Mouse (Mus musculus): ENCODE measurements around the gene Hcst. TPM values are rescaled to one million over a fixed set of nuclear protein-coding genes. Genes with fewer than 3 reads are reported as not detected.

The Hcst gene
- polyA plus RNA-seq, 1 experiment from 2014 or later, result 4.6 TPM

DNA sequence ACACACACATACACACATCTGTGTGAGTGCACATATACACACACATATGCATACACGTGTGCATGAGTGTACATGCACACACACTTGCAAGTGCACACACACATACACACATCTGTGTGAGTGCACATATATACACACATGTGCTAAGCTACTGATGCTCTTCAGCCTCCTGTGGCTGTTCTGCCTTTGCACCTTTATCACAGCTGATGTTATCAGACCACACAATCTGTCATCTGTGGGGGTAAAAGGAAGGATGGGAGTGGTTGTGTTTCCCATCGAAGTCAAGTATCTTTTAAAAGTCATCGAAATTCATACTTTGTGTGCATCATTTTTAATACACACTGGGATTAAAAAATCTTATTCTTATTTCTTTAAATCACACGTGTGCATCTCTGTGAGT, 17.3 kb downstream of the Hcst start:
- no peak overlapping the region for H3K9ac ChIP-seq (ENCODE audit: low read length)
- H3K36me3 ChIP-seq (ENCODE audit: control insufficient read depth, insufficient read depth), result no peaks in the 10 kb centered on the region
- H3K4me2 ChIP-seq (ENCODE audit: low read depth, low read length), result no peak overlapping the region
- H3K9me3 ChIP-seq (replicated peaks; ENCODE audit: control insufficient read depth, low read length), result no peaks in the 10 kb centered on the region
- ATAC-seq (replicated peaks; ENCODE audit: extremely low read depth, insufficient read depth, low FRiP score), result no peak
- no peaks in the 10 kb centered on the region for H3K4me1 ChIP-seq (ENCODE audit: control insufficient read depth, insufficient read depth, low read length)
- WGBS, result 61% methylated on average over 4 of the region's 4 CpGs
- no peaks in the 10 kb centered on the region for H3K27me3 ChIP-seq (ENCODE audit: control insufficient read depth, insufficient read depth, low read length)
- no peak overlapping the region for H3K27ac ChIP-seq (ENCODE audit: low read length)
- no peak overlapping the region for H3K4me3 ChIP-seq (ENCODE audit: low read length)

DNA sequence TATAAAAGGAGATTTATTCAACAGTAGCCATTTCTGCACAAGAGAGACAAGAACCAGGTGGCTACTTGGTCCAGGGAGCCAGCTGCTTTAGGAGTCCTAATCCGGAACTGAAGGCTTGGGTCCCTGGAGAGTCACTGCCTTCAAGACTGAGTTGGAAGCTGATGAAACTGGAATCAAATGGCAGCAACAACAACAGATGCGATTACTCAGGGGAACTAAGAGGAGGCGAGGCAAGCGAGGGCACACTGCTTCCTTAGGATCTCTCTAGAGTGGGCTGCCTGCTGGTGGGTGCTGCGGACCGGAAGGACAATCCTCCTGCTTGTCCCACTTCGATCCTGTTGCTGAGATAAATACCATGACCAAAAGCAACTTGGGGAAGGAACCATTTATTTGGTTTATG, 20.0 kb downstream of the Hcst start:
- Histone ChIP-seq H3K27ac (ENCODE audit: low read length) (no peak overlapping the region), H3K9me3 (replicated peaks; ENCODE audit: control insufficient read depth, low read length) (no peaks in the 10 kb centered on the region), H3K9ac (ENCODE audit: low read length) (no peak overlapping the region), H3K4me2 (ENCODE audit: low read depth, low read length) (no peak overlapping the region), H3K4me3 (ENCODE audit: low read length) (no peak overlapping the region), H3K4me1 (ENCODE audit: control insufficient read depth, insufficient read depth, low read length) (no peaks in the 10 kb centered on the region), H3K27me3 (ENCODE audit: control insufficient read depth, insufficient read depth, low read length) (no peaks in the 10 kb centered on the region), H3K36me3 (ENCODE audit: control insufficient read depth, insufficient read depth) (no peaks in the 10 kb centered on the region)
- 53% methylated on average over 7 of the region's 7 CpGs for WGBS
- no peak for ATAC-seq (replicated peaks; ENCODE audit: extremely low read depth, insufficient read depth, low FRiP score)

DNA sequence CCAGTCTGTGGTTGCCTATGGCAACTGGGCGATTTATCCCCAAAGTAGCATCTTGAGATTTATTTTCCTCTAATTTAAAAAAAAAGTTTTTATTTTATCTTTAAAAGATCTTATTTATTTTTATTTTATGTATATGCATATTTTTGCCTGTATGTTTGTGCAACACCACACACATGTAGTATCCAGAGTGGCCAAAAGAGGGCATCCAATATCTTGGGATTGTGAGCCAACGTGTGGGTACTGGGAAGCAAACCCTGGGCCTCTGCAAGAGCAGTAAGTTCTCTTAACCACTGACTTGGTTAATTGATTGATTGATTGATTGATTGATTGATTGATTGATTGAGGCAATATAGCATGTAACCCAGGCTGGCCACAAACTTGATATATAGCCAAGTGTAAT, 24.8 kb downstream of the Hcst start:
- Histone ChIP-seq H3K4me2 (ENCODE audit: low read depth, low read length) (peak overlapping the region; percentile 36; the same call in 1 of the 2 replicates), H3K36me3 (ENCODE audit: control insufficient read depth, insufficient read depth) (no peaks in the 10 kb centered on the region)
- WGBS, result 38% methylated on average over 2 of the region's 2 CpGs

DNA sequence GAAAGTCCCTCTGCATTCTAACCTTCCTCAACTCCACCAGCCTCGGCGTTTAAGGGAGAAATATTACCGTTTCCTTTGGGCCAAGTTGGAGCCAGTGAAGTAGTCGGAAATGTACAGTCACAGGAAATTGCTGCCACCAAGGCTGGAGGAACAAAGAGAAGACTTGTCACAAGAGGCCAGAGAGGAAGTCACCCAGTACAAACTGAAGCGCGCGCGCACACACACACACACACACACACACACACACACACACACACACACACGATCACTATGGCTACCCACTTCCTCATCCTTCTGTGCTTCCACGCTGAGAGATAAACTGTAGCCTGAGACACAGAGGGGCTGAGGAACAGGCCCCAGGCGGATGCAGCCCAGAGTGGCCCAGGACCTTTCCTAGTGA, 25.3 kb downstream of the Hcst start:
- Histone ChIP-seq H3K27me3 (ENCODE audit: control insufficient read depth, insufficient read depth, low read length) (no peaks in the 10 kb centered on the region), H3K9ac (ENCODE audit: low read length) (no peak overlapping the region), H3K9me3 (replicated peaks; ENCODE audit: control insufficient read depth, low read length) (no peaks in the 10 kb centered on the region), H3K36me3 (ENCODE audit: control insufficient read depth, insufficient read depth) (no peaks in the 10 kb centered on the region), H3K4me3 (ENCODE audit: low read length) (no peak overlapping the region), H3K27ac (ENCODE audit: low read length) (peak overlapping the region; percentile 69), H3K4me1 (ENCODE audit: control insufficient read depth, insufficient read depth, low read length) (no peaks in the 10 kb centered on the region), H3K4me2 (ENCODE audit: low read depth, low read length) (peak overlapping the region; percentile 36; the same call in 1 of the 2 replicates)
- peak; percentile 83 for ATAC-seq (replicated peaks; ENCODE audit: extremely low read depth, insufficient read depth, low FRiP score)
- WGBS, result 57% methylated on average over 11 of the region's 11 CpGs

More for the DNA sequence above, 24.8 kb downstream of the Hcst start:
- Histone ChIP-seq H3K4me3 (ENCODE audit: low read length) (no peak overlapping the region), H3K4me1 (ENCODE audit: control insufficient read depth, insufficient read depth, low read length) (no peaks in the 10 kb centered on the region), H3K9me3 (replicated peaks; ENCODE audit: control insufficient read depth, low read length) (no peaks in the 10 kb centered on the region), H3K27me3 (ENCODE audit: control insufficient read depth, insufficient read depth, low read length) (no peaks in the 10 kb centered on the region), H3K9ac (ENCODE audit: low read length) (no peak overlapping the region), H3K27ac (ENCODE audit: low read length) (peak overlapping the region; percentile 61; the same call in 1 of the 2 replicates)
- no peak for ATAC-seq (replicated peaks; ENCODE audit: extremely low read depth, insufficient read depth, low FRiP score)

DNA sequence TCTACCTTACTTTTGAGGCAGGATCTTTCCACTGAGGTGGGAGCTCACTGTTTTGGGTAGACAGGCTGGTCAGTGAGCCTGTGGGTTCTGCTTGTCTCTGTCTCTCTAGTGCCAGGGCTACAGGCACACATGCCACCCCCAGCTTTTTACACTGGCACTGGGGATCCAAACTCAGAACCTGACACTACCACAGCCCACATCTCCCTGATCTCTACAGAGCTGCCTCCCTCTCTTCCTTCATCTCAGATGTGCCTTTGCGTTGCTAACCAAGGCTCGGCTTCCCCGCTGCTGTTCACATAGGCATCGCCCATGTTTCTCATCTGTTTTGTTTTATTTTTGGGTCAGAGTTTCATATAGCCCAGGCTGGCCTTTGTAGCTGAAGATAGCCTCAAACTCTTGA, 26.0 kb downstream of the Hcst start:
- no peaks in the 10 kb centered on the region for H3K9me3 ChIP-seq (replicated peaks; ENCODE audit: control insufficient read depth, low read length)
- 76% methylated on average over 4 of the region's 4 CpGs for WGBS
- H3K9ac ChIP-seq (ENCODE audit: low read length), result peak overlapping the region; percentile 41; the same call in 1 of the 2 replicates
- ATAC-seq (replicated peaks; ENCODE audit: extremely low read depth, insufficient read depth, low FRiP score), result no peak
- H3K27me3 ChIP-seq (ENCODE audit: control insufficient read depth, insufficient read depth, low read length), result no peaks in the 10 kb centered on the region
- peak overlapping the region; percentile 69 for H3K27ac ChIP-seq (ENCODE audit: low read length)
- H3K36me3 ChIP-seq (ENCODE audit: control insufficient read depth, insufficient read depth), result no peaks in the 10 kb centered on the region
- no peaks in the 10 kb centered on the region for H3K4me1 ChIP-seq (ENCODE audit: control insufficient read depth, insufficient read depth, low read length)
- peak overlapping the region; percentile 15; the same call in 1 of the 2 replicates for H3K4me2 ChIP-seq (ENCODE audit: low read depth, low read length)
- no peak overlapping the region for H3K4me3 ChIP-seq (ENCODE audit: low read length)

DNA sequence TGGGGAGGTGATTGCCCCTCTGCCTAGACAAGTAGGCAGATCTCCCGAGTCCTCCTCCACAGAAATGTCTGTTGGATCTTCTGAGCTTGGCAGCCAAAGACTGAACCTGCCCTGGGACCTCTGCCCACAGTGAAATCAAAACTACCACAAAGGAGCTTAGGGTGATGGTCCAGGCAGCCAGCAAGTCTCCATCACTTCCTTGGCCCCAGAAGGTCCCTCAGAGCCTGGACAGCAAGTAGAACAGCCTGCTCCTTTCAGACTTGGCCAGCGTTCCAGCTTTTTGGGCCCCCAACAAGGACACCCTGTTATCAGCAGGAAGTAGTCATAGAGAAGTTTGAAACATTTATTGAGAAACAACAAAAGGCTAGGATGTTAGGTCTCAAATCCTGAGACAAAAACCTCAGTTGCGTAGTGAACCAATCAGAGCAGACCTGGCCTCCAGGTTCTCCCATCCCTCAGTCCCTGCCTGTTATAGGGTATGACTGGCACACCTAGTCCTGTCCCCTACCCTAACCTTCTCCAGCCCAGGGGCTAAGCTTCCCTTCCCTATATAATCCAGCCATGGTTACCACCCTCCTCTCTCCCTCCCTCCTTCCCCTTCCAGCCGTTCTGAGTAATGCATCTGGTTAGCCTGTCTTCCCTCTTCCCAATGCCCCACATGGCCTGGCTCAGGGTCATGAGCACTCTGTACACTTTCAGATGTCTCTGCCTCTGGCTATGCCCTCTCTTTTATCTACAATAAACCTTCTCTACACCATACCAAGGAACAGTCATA, 26.7 kb downstream of the Hcst start:
- Histone ChIP-seq H3K4me1 (ENCODE audit: control insufficient read depth, insufficient read depth, low read length) (no peaks in the 10 kb centered on the region), H3K4me3 (ENCODE audit: low read length) (no peak overlapping the region), H3K27ac (ENCODE audit: low read length) (no peak overlapping the region), H3K9ac (ENCODE audit: low read length) (no peak overlapping the region), H3K27me3 (ENCODE audit: control insufficient read depth, insufficient read depth, low read length) (no peaks in the 10 kb centered on the region), H3K9me3 (replicated peaks; ENCODE audit: control insufficient read depth, low read length) (no peaks in the 10 kb centered on the region), H3K36me3 (ENCODE audit: control insufficient read depth, insufficient read depth) (no peaks in the 10 kb centered on the region), H3K4me2 (ENCODE audit: low read depth, low read length) (no peak overlapping the region)
- 65% methylated on average over 4 of the region's 4 CpGs for WGBS
- ATAC-seq (replicated peaks; ENCODE audit: extremely low read depth, insufficient read depth, low FRiP score), result no peak

DNA sequence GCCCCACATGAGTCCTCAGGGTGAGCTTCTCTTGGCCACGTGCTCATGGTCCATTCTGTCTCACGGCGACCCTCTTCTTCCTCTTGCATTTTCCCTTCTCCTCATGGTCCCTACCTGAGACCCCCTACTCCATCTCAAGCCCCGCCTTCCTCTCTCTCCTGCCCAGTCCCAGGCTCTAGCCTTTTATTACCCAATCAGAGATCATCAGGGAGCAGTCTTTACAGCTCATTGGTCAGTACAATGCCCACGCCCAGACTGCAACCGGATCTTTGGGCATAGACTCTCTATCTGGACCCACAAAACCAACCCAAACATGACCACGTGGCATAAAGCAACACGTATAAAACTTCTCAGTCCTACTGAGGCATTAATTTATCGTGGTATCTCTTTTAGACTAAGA, 35.5 kb downstream of the Hcst start:
- H3K4me2 ChIP-seq (ENCODE audit: low read depth, low read length), result no peak overlapping the region
- 77% methylated on average over 9 of the region's 9 CpGs for WGBS
- no peaks in the 10 kb centered on the region for H3K27me3 ChIP-seq (ENCODE audit: control insufficient read depth, insufficient read depth, low read length)
- no peak overlapping the region for H3K9ac ChIP-seq (ENCODE audit: low read length)
- H3K27ac ChIP-seq (ENCODE audit: low read length), result no peak overlapping the region
- H3K4me1 ChIP-seq (ENCODE audit: control insufficient read depth, insufficient read depth, low read length), result no peaks in the 10 kb centered on the region
- H3K4me3 ChIP-seq (ENCODE audit: low read length), result no peak overlapping the region
- H3K9me3 ChIP-seq (replicated peaks; ENCODE audit: control insufficient read depth, low read length), result no peaks in the 10 kb centered on the region
- H3K36me3 ChIP-seq (ENCODE audit: control insufficient read depth, insufficient read depth), result no peaks in the 10 kb centered on the region
- ATAC-seq (replicated peaks; ENCODE audit: extremely low read depth, insufficient read depth, low FRiP score), result no peak

DNA sequence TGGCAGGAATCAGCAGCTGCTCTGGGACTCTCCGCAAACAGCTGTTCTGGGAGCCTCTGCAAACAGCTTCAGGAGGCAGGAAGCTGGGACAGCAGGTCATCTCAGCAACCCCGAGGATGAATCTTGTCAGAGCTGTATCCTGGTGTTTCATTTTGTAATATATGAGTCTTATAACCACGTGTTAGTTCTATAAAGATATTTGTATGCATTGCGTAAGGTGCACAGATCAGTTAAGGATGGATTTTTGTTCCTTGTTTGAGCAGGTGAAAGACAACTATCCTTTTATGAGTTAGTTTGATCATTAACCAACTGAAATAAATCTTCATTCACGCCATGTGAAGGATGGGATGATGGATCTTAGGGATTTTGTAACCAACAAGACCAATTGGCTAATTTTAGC, 39.6 kb downstream of the Hcst start:
- Histone ChIP-seq H3K36me3 (ENCODE audit: control insufficient read depth, insufficient read depth) (no peaks in the 10 kb centered on the region), H3K4me1 (ENCODE audit: control insufficient read depth, insufficient read depth, low read length) (no peaks in the 10 kb centered on the region), H3K4me3 (ENCODE audit: low read length) (no peak overlapping the region), H3K27me3 (ENCODE audit: control insufficient read depth, insufficient read depth, low read length) (no peaks in the 10 kb centered on the region), H3K4me2 (ENCODE audit: low read depth, low read length) (no peak overlapping the region), H3K9ac (ENCODE audit: low read length) (no peak overlapping the region), H3K9me3 (replicated peaks; ENCODE audit: control insufficient read depth, low read length) (no peaks in the 10 kb centered on the region), H3K27ac (ENCODE audit: low read length) (no peak overlapping the region)
- WGBS, result 53% methylated on average over 5 of the region's 5 CpGs
- no peak for ATAC-seq (replicated peaks; ENCODE audit: extremely low read depth, insufficient read depth, low FRiP score)

DNA sequence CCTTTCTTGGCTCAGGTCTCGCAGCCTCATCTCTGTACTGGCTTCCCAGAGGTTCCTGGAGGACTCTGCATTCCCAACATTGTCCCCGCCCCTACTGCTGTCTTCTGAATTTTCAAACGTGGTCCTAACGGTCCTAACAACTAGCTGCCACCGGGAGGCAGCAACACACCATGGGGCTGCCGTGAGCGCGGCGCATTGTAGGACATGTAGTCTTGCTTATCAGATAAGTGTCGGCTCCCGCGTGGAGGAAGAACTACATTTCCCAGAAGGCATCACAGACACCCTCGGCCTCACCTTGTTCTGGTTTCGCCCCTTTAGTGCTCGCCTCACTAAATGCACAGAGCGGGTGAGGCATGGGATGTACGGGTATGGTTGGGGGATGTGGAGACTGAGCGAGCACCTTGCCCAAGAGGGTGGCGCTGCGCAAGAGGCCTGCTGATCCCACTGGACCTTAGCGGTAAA, 46.1 kb downstream of the Hcst start:
- Histone ChIP-seq H3K27ac (ENCODE audit: low read length) (no peak overlapping the region), H3K27me3 (ENCODE audit: control insufficient read depth, insufficient read depth, low read length) (no peaks in the 10 kb centered on the region), H3K9me3 (replicated peaks; ENCODE audit: control insufficient read depth, low read length) (no peaks in the 10 kb centered on the region), H3K4me2 (ENCODE audit: low read depth, low read length) (peak overlapping the region; percentile 80), H3K9ac (ENCODE audit: low read length) (peak overlapping the region; percentile 73), H3K4me1 (ENCODE audit: control insufficient read depth, insufficient read depth, low read length) (peaks cover 3% of the 10 kb centered on the region), H3K36me3 (ENCODE audit: control insufficient read depth, insufficient read depth) (no peaks in the 10 kb centered on the region), H3K4me3 (ENCODE audit: low read length) (peak overlapping the region; percentile 63)
- peak; percentile 98 for ATAC-seq (replicated peaks; ENCODE audit: extremely low read depth, insufficient read depth, low FRiP score)
- under 1% methylated on average over 21 of the region's 21 CpGs for WGBS
